Mouse (Mus musculus): ENCODE measurements around the gene Tmem219. TPM values are rescaled to one million over a fixed set of nuclear protein-coding genes. Genes with fewer than 3 reads are reported as not detected.

Tmem219 gene
- polyA plus RNA-seq, 1 experiment: 30.7 TPM

DNA sequence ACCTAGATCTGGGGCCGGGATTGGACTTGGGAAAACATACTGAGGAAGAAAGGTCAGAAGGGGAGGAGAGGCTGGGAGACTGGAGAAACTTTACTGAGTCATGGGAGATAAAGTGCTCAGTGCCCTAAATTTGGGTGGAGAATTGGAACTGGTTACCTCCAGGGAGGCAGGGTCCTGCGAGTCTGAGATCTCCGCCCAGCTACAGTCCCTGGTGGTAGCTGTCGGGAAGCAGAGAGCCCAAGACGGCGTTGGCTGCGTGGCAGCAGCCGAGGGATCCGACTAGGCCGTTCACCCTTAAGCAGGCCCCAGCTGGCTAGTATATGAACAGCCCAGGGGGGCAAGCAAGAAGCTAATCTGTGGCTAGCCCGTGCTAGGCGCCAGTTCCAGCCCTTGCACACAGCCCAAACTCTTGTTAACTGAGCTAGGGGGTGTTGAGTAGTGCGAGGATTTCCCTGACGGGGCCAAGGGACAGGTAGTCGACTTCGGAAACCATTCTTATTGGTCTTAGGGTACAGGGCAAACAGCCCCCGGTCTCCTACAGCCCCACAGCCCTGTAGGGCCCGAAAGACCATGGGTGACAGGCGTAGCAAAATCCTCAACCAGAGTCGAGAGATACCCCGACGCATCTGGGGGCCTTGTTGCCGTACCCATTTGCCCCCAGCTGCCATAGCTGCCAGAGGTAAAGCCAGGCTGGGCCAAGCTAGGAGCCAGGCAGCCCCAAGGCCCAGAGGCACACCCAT is 52.8 kb downstream of the Tmem219 start:
- TF ChIP-seq CTCF (IDR thresholded peaks at IDR 0.05; ENCODE audit: borderline replicate concordance, insufficient read depth, low read length): no peak
- TF ChIP-seq POLR2A (IDR thresholded peaks at IDR 0.05; ENCODE audit: low read depth, low read length): no peak
- Histone ChIP-seq H3K4me1 (ENCODE audit: control insufficient read depth, insufficient read depth, low read length) (no peaks in the 10 kb centered on the region), H3K27ac (ENCODE audit: insufficient read depth, low read length) (no peak overlapping the region), H3K4me3 (ENCODE audit: insufficient read depth, low read length) (no peak overlapping the region)

DNA sequence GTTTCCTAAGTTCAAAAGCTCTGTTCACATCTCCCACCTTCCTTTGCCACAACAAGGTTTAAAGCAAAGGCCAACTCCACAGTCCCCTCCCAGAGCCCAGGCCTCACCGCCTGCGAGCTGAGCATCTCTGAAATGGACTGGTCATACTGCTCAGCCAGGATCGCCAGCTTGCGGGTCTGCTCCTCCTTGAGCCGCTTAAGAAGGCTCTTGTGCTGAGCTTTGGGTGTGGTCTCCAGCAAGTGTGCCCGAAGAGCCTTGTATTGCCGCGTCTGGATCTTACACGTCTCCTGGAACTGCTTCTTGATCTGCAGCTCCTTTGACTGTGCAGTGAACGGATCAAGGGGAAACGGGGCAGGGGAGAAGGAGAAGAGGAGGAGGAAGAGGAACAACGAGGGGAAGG is 54.7 kb downstream of the Tmem219 start:
- no peak overlapping the region for H3K4me3 ChIP-seq (ENCODE audit: insufficient read depth, low read length)

DNA sequence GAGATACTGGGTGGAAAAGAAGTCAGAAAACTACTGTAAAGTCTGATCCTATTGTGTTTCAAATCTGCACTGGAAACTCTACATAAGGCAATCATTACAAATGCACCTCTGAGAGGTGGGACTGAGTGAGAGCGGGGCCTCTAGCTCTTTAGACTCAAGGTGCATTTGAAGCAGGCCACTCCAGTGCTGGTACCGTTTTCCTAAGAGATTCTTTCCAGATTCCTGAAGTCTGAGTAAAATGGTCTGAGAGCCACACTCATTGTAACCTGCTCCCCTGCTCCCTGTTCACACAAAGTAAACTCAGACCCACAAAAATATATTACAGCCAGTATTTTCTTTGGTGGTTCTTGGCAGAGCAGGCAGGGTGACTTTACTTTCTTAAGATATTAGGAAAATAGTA is 55.2 kb downstream of the Tmem219 start:
- Histone ChIP-seq H3K4me3 (ENCODE audit: insufficient read depth, low read length) (no peak overlapping the region), H3K27ac (ENCODE audit: insufficient read depth, low read length) (no peak overlapping the region), H3K4me1 (ENCODE audit: control insufficient read depth, insufficient read depth, low read length) (no peaks in the 10 kb centered on the region)
- no peak for TF ChIP-seq CTCF (IDR thresholded peaks at IDR 0.05; ENCODE audit: borderline replicate concordance, insufficient read depth, low read length)

More for the DNA sequence above, 54.7 kb downstream of the Tmem219 start:
- H3K27ac ChIP-seq (ENCODE audit: insufficient read depth, low read length): no peak overlapping the region
- TF ChIP-seq CTCF (IDR thresholded peaks at IDR 0.05; ENCODE audit: borderline replicate concordance, insufficient read depth, low read length): no peak
- no peak for TF ChIP-seq POLR2A (IDR thresholded peaks at IDR 0.05; ENCODE audit: low read depth, low read length)
- no peaks in the 10 kb centered on the region for H3K4me1 ChIP-seq (ENCODE audit: control insufficient read depth, insufficient read depth, low read length)

DNA sequence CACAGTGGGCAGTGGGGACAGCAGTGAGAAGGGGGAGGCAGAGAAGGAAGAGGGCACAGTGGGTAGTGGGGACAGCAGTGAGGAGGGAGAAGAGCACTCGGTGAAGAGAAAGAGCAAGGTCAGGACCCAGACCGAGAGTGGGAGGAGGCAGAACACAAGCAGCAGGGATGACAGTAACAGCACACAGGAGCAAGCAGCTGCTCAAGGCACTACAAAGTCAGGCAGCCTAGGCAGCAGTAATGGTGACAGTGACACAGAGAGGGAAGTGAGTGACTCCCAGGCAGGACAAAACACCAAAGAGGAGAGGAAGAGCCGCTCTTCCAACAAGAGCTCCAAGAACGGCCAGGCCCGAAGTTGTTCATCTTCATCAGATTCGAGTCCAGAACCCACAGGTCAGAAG is 58.9 kb downstream of the Tmem219 start:
- Histone ChIP-seq H3K27ac (ENCODE audit: insufficient read depth, low read length) (no peak overlapping the region), H3K4me3 (ENCODE audit: insufficient read depth, low read length) (no peak overlapping the region), H3K4me1 (ENCODE audit: control insufficient read depth, insufficient read depth, low read length) (no peaks in the 10 kb centered on the region)
- TF ChIP-seq POLR2A (IDR thresholded peaks at IDR 0.05; ENCODE audit: low read depth, low read length) (no peak), CTCF (IDR thresholded peaks at IDR 0.05; ENCODE audit: borderline replicate concordance, insufficient read depth, low read length) (no peak)

DNA sequence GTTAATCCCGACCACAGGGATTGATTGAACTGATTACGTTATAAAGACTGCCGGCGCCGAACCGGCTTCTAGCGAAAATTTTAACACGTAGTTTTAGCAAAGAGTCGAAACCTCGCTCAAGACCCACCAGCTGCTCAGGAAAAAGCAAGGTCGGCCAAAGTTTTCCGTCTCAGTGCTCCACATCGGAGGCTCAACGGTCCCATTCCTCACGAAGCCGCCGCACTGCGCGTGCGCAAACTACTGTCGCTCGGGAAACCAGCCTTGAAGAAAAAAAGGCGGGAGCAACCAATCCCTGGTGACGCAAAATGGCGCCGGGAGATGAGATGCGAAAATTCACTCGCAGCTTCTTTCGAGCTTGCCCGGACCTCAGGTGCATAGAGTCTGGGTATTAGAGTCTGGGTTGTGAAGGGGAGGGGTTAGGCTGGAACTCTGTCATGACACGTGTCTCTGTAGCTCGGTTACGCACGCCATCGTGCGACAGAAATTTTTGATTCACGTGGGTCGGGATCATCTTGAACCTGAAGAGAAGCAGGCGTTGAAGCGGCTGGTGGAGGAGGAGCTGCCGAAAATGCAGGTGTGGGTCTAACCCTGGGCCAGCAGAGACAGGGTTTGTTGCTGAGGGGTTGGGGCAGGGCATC is 60.5 kb downstream of the Tmem219 start, which contains the start of gene Ino80e:
Ino80e (minus strand) TSS at position 231 of the 638 bp plus-strand sequence.
- peak within 1 kb of the TSS; percentile 51 for H3K27ac ChIP-seq (ENCODE audit: insufficient read depth, low read length)
- TF ChIP-seq CTCF (IDR thresholded peaks at IDR 0.05; ENCODE audit: borderline replicate concordance, insufficient read depth, low read length) (no peak), POLR2A (IDR thresholded peaks at IDR 0.05; ENCODE audit: low read depth, low read length) (peak; percentile 44; the same call in 1 of the 2 replicates)
- H3K4me3 ChIP-seq (ENCODE audit: insufficient read depth, low read length): peak within 1 kb of the TSS; percentile 72
- H3K4me1 ChIP-seq (ENCODE audit: control insufficient read depth, insufficient read depth, low read length): no peaks in the 10 kb centered on the region

DNA sequence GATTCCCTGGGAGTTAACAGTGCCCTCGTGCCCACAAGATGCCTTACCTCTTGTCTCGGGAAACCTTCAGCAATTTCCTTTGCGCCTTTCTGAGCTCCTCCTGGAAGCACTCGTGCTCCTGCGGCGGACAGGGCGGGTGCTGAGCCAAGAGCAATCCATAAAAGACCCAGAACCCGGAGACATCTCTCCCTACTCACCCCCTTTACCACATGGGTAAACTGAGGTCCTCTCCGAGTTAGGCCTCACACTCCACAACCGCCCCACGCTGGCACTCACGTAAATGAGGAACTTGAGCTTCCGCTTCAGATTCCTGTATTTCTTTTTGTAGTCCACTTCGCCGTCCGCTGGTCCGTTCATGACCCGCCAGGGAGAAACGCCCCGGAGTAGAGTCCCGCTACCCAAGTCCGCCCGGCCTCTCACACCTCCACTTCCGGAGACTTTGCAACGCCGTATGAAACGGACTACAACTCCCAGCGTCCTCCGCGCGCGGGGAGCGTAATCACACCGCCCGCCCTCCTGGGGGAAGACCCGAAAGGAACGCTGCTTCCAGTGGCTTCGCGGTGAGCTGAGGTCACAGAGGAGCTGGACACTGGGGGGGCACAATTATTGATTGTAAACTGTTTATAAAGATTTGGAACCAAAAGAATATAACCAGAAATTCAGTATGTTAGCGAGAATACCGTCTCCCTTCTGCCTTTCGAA is 61.1 kb downstream of the Tmem219 start, which contains the start of gene Hirip3:
Hirip3 (plus strand) TSS at position 544 of the 702 bp plus-strand sequence.
- Histone ChIP-seq H3K4me1 (ENCODE audit: control insufficient read depth, insufficient read depth, low read length) (no peaks in the 10 kb centered on the region), H3K4me3 (ENCODE audit: insufficient read depth, low read length) (peak within 1 kb of the TSS; percentile 72), H3K27ac (ENCODE audit: insufficient read depth, low read length) (peak within 1 kb of the TSS; percentile 51)
- TF ChIP-seq POLR2A (IDR thresholded peaks at IDR 0.05; ENCODE audit: low read depth, low read length) (peak; percentile 81), CTCF (IDR thresholded peaks at IDR 0.05; ENCODE audit: borderline replicate concordance, insufficient read depth, low read length) (no peak)

DNA sequence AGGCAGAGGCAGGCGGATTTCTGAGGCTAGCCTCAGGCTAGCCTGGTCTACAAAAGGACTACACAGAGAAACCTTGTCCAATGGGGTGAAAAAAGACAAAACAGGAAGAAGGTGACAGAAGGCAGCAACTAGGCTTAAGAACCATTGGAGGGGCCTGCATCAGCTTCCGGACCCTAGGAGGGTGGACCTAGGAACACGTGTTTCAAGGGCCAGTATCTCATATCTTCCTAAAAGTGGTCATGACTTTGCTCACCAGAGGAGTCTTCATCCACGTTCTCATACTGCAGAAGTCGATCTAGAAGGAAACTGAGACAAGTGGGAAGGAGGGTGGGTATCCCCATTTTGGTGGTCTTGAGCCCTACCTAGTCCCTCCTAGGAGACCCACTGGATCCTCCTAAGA is 61.7 kb downstream of the Tmem219 start:
- Histone ChIP-seq H3K4me1 (ENCODE audit: control insufficient read depth, insufficient read depth, low read length) (no peaks in the 10 kb centered on the region), H3K27ac (ENCODE audit: insufficient read depth, low read length) (no peak overlapping the region)

DNA sequence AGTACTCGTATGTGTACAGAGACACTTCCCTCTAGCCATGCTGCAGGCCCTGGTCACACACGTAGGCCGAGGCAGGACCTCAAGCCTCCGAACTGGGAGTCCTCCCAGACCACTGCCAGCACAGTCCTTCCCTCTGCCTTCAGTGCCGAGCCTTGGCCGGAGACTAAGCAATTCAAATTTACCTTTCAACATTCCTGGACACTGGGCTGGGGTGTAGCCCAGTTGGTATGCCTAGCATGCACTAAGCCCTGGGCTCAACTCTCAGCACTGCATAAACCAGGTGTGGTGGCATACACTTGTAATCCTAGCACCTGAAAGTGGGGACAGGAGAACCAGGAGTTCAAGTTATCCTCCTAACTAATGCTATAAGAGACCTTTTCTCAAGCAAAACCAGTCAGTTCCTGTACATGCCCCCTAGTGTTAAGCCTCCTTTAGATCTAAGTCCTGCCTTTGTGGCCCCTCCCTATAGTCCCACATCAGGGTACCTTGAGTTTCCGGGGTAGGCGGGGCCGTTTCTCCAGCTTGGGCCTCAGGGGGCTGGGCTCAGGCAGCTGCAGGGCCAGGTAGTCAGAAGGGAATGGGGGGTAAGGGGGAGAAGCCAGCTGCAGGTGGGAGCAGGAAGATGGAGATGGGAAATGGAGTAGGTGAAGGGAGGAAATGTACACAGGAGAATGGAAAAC is 65.8 kb downstream of the Tmem219 start:
- TF ChIP-seq POLR2A (IDR thresholded peaks at IDR 0.05; ENCODE audit: low read depth, low read length) (no peak), CTCF (IDR thresholded peaks at IDR 0.05; ENCODE audit: borderline replicate concordance, insufficient read depth, low read length) (no peak)
- Histone ChIP-seq H3K4me3 (ENCODE audit: insufficient read depth, low read length) (no peak overlapping the region), H3K4me1 (ENCODE audit: control insufficient read depth, insufficient read depth, low read length) (no peaks in the 10 kb centered on the region), H3K27ac (ENCODE audit: insufficient read depth, low read length) (no peak overlapping the region)

More for the DNA sequence above, 61.7 kb downstream of the Tmem219 start:
- no peak for TF ChIP-seq POLR2A (IDR thresholded peaks at IDR 0.05; ENCODE audit: low read depth, low read length)
- TF ChIP-seq CTCF (IDR thresholded peaks at IDR 0.05; ENCODE audit: borderline replicate concordance, insufficient read depth, low read length): no peak
- peak overlapping the region; percentile 72 for H3K4me3 ChIP-seq (ENCODE audit: insufficient read depth, low read length)

DNA sequence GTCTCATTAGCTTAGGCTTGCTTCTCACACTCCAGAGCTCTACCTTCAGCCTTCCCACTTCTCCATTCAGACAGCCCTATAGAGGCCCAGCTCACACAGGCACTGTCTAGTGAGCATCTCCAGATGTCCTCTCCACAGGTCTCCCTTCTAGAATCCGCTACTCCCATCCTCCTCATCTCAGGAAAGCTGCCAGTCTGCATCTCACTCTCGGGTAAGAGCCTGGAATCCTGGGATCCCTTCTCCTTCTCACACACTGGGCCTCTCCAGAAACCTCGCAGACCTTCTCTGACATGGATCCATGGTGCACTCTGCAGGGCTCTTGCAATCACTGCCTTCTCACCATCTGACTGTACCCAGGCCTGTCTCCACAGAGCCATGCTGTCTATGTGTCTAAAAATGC is 67.1 kb downstream of the Tmem219 start:
- no peaks in the 10 kb centered on the region for H3K4me1 ChIP-seq (ENCODE audit: control insufficient read depth, insufficient read depth, low read length)
- TF ChIP-seq POLR2A (IDR thresholded peaks at IDR 0.05; ENCODE audit: low read depth, low read length) (no peak), CTCF (IDR thresholded peaks at IDR 0.05; ENCODE audit: borderline replicate concordance, insufficient read depth, low read length) (no peak)
- H3K27ac ChIP-seq (ENCODE audit: insufficient read depth, low read length): no peak overlapping the region
- H3K4me3 ChIP-seq (ENCODE audit: insufficient read depth, low read length): no peak overlapping the region
